Mouse (Mus musculus) pancreas, adult 10 weeks (tissue): ENCODE data around the gene Fez1. TPM values are rescaled to one million over a fixed set of nuclear protein-coding genes. Genes with fewer than 3 reads are reported as not detected.

Source experiments
- polyA plus RNA-seq: library from polyadenylated mRNA; stranded (reverse); fragments of 350-450 nt; fragmentation: Illumina TruSeq; extraction: RNeasy Lipid Tissue Mini Kit (QIAGEN cat#74804); gene quantifications from one replicate; pipeline ENCODE4 v1.2.3, GENCODE M21; 2015; ENCODE audit warnings: low read depth, low replicate concordance; ENCODE audit not compliant: insufficient read depth

Gene Fez1
- polyA plus RNA-seq = 1.1 TPM

GRCm38 (mm10) chr9:36821644-36822000, at the start of gene Fez1:
Gene Fez1, plus strand, starts transcription at chr9:36821864.

GRCm38 (mm10) chr9:36796781-36797555, 24.7 kb upstream of the Fez1 start, which contains the start of gene Ei24:
Gene Ei24, minus strand, starts transcription at chr9:36797393.

Other genes with a start within 250 kb of the Fez1 start
- gene Gm17689, start 239.2 kb upstream of the Fez1 start, polyA plus RNA-seq = not detected
- not detected for gene A630095E13Rik, start 178.5 kb upstream of the Fez1 start, polyA plus RNA-seq
- not detected for gene Acrv1, start 128.6 kb upstream of the Fez1 start, polyA plus RNA-seq
- gene Chek1, start 94.8 kb upstream of the Fez1 start, polyA plus RNA-seq = 2.9 TPM
- 25.4 TPM for gene Stt3a, start 54.2 kb upstream of the Fez1 start, polyA plus RNA-seq
- 21.9 TPM for gene Ei24, start 24.5 kb upstream of the Fez1 start, polyA plus RNA-seq